Mouse (Mus musculus) intestine, embryonic 14.5 days (tissue): ENCODE data around the gene Fam228b. TPM values are rescaled to one million over a fixed set of nuclear protein-coding genes. Genes with fewer than 3 reads are reported as not detected.
"Not testable (repeated sequence)": the region's sequence is repeated elsewhere in the genome, so short reads cannot be mapped to it uniquely, and the experiment has no call there.

Experiments
- ATAC-seq: fragments of 200-750 bp; cut with Nextera tagmentation; replicated peaks from 2 replicates; pipeline ENCODE4 v1.8.0; 2017; ENCODE audit warnings: low read depth, moderate number of reproducible peaks, moderate TSS enrichment, moderate library complexity; ENCODE audit not compliant: low FRiP score, low TSS enrichment
- DNase-seq: peaks from one replicate; pipeline ENCODE4 v3.0.0-alpha.2; 2018; ENCODE audit warnings: low spot score
- H3K27ac ChIP-seq: fragments of 300-500 bp; sonication (generic); 2 replicates; pipeline ENCODE4 v1.5.1; 2014; ENCODE audit warnings: low read depth, mild to moderate bottlenecking, control low read depth
- H3K27me3 ChIP-seq: fragments of 300-500 bp; sonication (generic); replicated peaks from 2 replicates; pipeline ENCODE4 v1.6.1; 2014; ENCODE audit warnings: low read length, control low read depth; ENCODE audit not compliant: control insufficient read depth, insufficient read depth
- H3K36me3 ChIP-seq: fragments of 300-500 bp; sonication (generic); 2 replicates; pipeline ENCODE4 v1.6.1; 2014; ENCODE audit warnings: low read length, control low read depth; ENCODE audit not compliant: control insufficient read depth, insufficient read depth
- H3K4me1 ChIP-seq: fragments of 300-500 bp; sonication (generic); replicated peaks from 2 replicates; pipeline ENCODE4 v1.6.1; 2014; ENCODE audit warnings: low read length, control low read depth, mixed read lengths; ENCODE audit not compliant: control insufficient read depth, insufficient read depth
- H3K4me2 ChIP-seq: fragments of 300-500 bp; sonication (generic); 2 replicates; pipeline ENCODE4 v1.6.1; 2014; ENCODE audit warnings: low read length
- H3K4me3 ChIP-seq: fragments of 300-500 bp; sonication (generic); 2 replicates; pipeline ENCODE4 v1.5.1; 2014; ENCODE audit warnings: low read depth, low read length, control low read depth, mixed read lengths
- H3K9ac ChIP-seq: fragments of 300-500 bp; sonication (generic); 2 replicates; pipeline ENCODE4 v1.6.1; 2014; ENCODE audit warnings: mild to moderate bottlenecking, low read length
- H3K9me3 ChIP-seq: fragments of 300-500 bp; sonication (generic); 2 replicates; pipeline ENCODE4 v1.6.1; 2016; ENCODE audit warnings: low read length, control low read depth; ENCODE audit not compliant: control insufficient read depth
- WGBS: fragments of 180-500 bp; shearing (Covaris S2); extraction: QIAGEN DNeasy Blood & Tissue Kit; methylation state at CpG from one replicate; pipeline ENCODE4 v1.1.7; 2014; 5-methylcytosine and 5-hydroxymethylcytosine counted together
- polyA plus RNA-seq: library from polyadenylated mRNA; unstranded; fragments of >200 nt; fragmentation: Nextera tagmentation; extraction: Ambion mirVana; gene quantifications from 2 replicates; pipeline ENCODE4 v1.2.1, GENCODE M21; 2014

The Fam228b gene
- polyA plus RNA-seq, 1 experiment from 2014 or later, result 1.7 TPM

GRCm38 (mm10) chr12:4769333-4769723 lies 261 bp upstream of the Fam228b start:
- H3K27ac ChIP-seq, result peak overlapping the region; percentile 89
- ATAC-seq (no peak; the same call in 1 of the 2 replicates), DNase-seq (no peak)
- peak overlapping the region; percentile 71 for H3K4me2 ChIP-seq
- H3K4me3 ChIP-seq, result peak overlapping the region; percentile 59
- H3K9me3 ChIP-seq, result no peaks in the 10 kb centered on the region
- H3K4me1 ChIP-seq, result 0 out of 2 replicates have a peak, but pooled peaks cover 4% of the 10 kb centered on the region
- H3K27me3 ChIP-seq, result no peaks in the 10 kb centered on the region
- H3K36me3 ChIP-seq, result no peaks in the 10 kb centered on the region
- WGBS, result 20% methylated on average over 13 of the region's 13 CpGs
- H3K9ac ChIP-seq, result peak overlapping the region; percentile 81

- no peaks in the 10 kb centered on the region for H3K27me3 ChIP-seq
- no peaks in the 10 kb centered on the region for H3K9me3 ChIP-seq
- H3K36me3 ChIP-seq, result no peaks in the 10 kb centered on the region
- H3K27ac ChIP-seq, result no peak overlapping the region
- no peak overlapping the region for H3K9ac ChIP-seq
- H3K4me1 ChIP-seq, result no peaks in the 10 kb centered on the region
- no peak overlapping the region for H3K4me2 ChIP-seq
- DNase-seq, result no peak
- WGBS, result 73% methylated on average over 1 of the region's 1 CpGs
- ATAC-seq, result no peak
- H3K4me3 ChIP-seq, result no peak overlapping the region
Observed at GRCm38 (mm10) chr12:4757060-4757459, 12.0 kb downstream of the Fam228b start.

GRCm38 (mm10) chr12:4754451-4754850 lies 14.6 kb downstream of the Fam228b start:
- not testable (repeated sequence) for H3K4me1 ChIP-seq, H3K36me3 ChIP-seq, ATAC-seq, H3K27me3 ChIP-seq, H3K4me3 ChIP-seq, H3K9me3 ChIP-seq, DNase-seq, H3K9ac ChIP-seq, H3K4me2 ChIP-seq, H3K27ac ChIP-seq
- 91% methylated on average over 4 of the region's 4 CpGs for WGBS

- WGBS, result 86% methylated on average over 10 of the region's 10 CpGs
- DNase-seq (no peak), ATAC-seq (no peak)
- H3K4me3 ChIP-seq, result no peak overlapping the region
- no peaks in the 10 kb centered on the region for H3K4me1 ChIP-seq
- no peaks in the 10 kb centered on the region for H3K27me3 ChIP-seq
- H3K27ac ChIP-seq, result no peak overlapping the region
- no peak overlapping the region for H3K4me2 ChIP-seq
- no peaks in the 10 kb centered on the region for H3K36me3 ChIP-seq
- no peaks in the 10 kb centered on the region for H3K9me3 ChIP-seq
- H3K9ac ChIP-seq, result no peak overlapping the region
Observed at GRCm38 (mm10) chr12:4744486-4744885, 24.6 kb downstream of the Fam228b start.

GRCm38 (mm10) chr12:4742183-4742582 lies 26.9 kb downstream of the Fam228b start:
- no peaks in the 10 kb centered on the region for H3K9me3 ChIP-seq
- no peaks in the 10 kb centered on the region for H3K36me3 ChIP-seq
- H3K4me2 ChIP-seq, result no peak overlapping the region
- no peaks in the 10 kb centered on the region for H3K27me3 ChIP-seq
- H3K27ac ChIP-seq, result no peak overlapping the region
- DNase-seq (no peak), ATAC-seq (no peak)
- H3K9ac ChIP-seq, result no peak overlapping the region
- no peak overlapping the region for H3K4me3 ChIP-seq
- WGBS, result 86% methylated on average over 3 of the region's 3 CpGs
- H3K4me1 ChIP-seq, result no peaks in the 10 kb centered on the region

GRCm38 (mm10) chr12:4740823-4741222 lies 28.2 kb downstream of the Fam228b start:
- WGBS, result 77% methylated on average over 7 of the region's 7 CpGs
- H3K27me3 ChIP-seq, result no peaks in the 10 kb centered on the region

GRCm38 (mm10) chr12:4738031-4738576 lies 31.0 kb downstream of the Fam228b start, which contains the start of gene Fam228a:
Fam228a (minus strand) TSS chr12:4738430.
- H3K9me3 ChIP-seq, result no peaks in the 10 kb centered on the region
- no peak within 1 kb of the TSS for H3K4me3 ChIP-seq
- no peak for ATAC-seq
- no peaks in the 10 kb centered on the region for H3K36me3 ChIP-seq
- H3K27ac ChIP-seq, result no peak within 1 kb of the TSS
- no peak for DNase-seq
- no peak within 1 kb of the TSS for H3K9ac ChIP-seq
- no peaks in the 10 kb centered on the region for H3K4me1 ChIP-seq
- H3K27me3 ChIP-seq, result no peaks in the 10 kb centered on the region
- WGBS, result 92% methylated on average over 18 of the region's 18 CpGs
- H3K4me2 ChIP-seq, result no peak within 1 kb of the TSS

More at GRCm38 (mm10) chr12:4740823-4741222, 28.2 kb downstream of the Fam228b start:
- Histone ChIP-seq H3K4me1 (no peaks in the 10 kb centered on the region), H3K9me3 (no peaks in the 10 kb centered on the region), H3K36me3 (no peaks in the 10 kb centered on the region), H3K9ac (no peak overlapping the region), H3K4me2 (no peak overlapping the region), H3K27ac (no peak overlapping the region), H3K4me3 (no peak overlapping the region)
- ATAC-seq (no peak), DNase-seq (no peak)

- Histone ChIP-seq H3K9ac (no peak overlapping the region), H3K27ac (no peak overlapping the region), H3K4me1 (no peaks in the 10 kb centered on the region), H3K36me3 (no peaks in the 10 kb centered on the region), H3K27me3 (no peaks in the 10 kb centered on the region), H3K4me2 (no peak overlapping the region), H3K9me3 (no peaks in the 10 kb centered on the region), H3K4me3 (no peak overlapping the region)
- 52% methylated on average over 4 of the region's 4 CpGs for WGBS
- ATAC-seq, result no peak
- DNase-seq, result no peak
Observed at GRCm38 (mm10) chr12:4732332-4732731, 36.7 kb downstream of the Fam228b start.

GRCm38 (mm10) chr12:4731629-4732028 lies 37.4 kb downstream of the Fam228b start:
- H3K4me2 ChIP-seq, result no peak overlapping the region
- ATAC-seq (no peak), DNase-seq (no peak)
- H3K4me1 ChIP-seq, result no peaks in the 10 kb centered on the region
- WGBS, result 62% methylated on average over 4 of the region's 4 CpGs
- H3K36me3 ChIP-seq, result no peaks in the 10 kb centered on the region
- no peak overlapping the region for H3K9ac ChIP-seq
- H3K9me3 ChIP-seq, result no peaks in the 10 kb centered on the region
- no peaks in the 10 kb centered on the region for H3K27me3 ChIP-seq
- H3K4me3 ChIP-seq, result no peak overlapping the region
- H3K27ac ChIP-seq, result no peak overlapping the region
